Mouse (Mus musculus) heart, adult 2 months (tissue): Measurements from ENCODE around the gene Mgst3. TPM values are rescaled to one million over a fixed set of nuclear protein-coding genes. Genes with fewer than 3 reads are reported as not detected.

Experiments used
- DNase-seq, 2 experiments: peaks; one replicate each; pipeline ENCODE4 v3.0.0; 2021
- H3K27ac ChIP-seq: fragments of 200-600 bp; 2 replicates; pipeline ENCODE4 v1.8.1; 2022
- H3K27me3 ChIP-seq: fragments of 200-500 bp; 2 replicates; pipeline ENCODE4 v1.6.1; 2012; ENCODE audit warnings: mild to moderate bottlenecking, low read length, inconsistent platforms, mixed read lengths; ENCODE audit not compliant: control insufficient read depth, insufficient read depth
- H3K36me3 ChIP-seq: fragments of 200-500 bp; 2 replicates; pipeline ENCODE4 v1.6.1; 2012; ENCODE audit warnings: low read length, inconsistent platforms; ENCODE audit not compliant: control insufficient read depth, insufficient read depth
- H3K4me1 ChIP-seq: fragments of 200-500 bp; 2 replicates; pipeline ENCODE4 v1.6.1; 2011; ENCODE audit warnings: low read length; ENCODE audit not compliant: control insufficient read depth, insufficient read depth
- H3K4me3 ChIP-seq: fragments of 200-600 bp; 2 replicates; pipeline ENCODE4 v1.8.1; 2022
- H3K79me2 ChIP-seq: fragments of 200-500 bp; replicated peaks from 2 replicates; pipeline ENCODE4 v1.6.1; 2012; ENCODE audit warnings: mild to moderate bottlenecking, inconsistent platforms, low read length, moderate library complexity, mixed read lengths; ENCODE audit not compliant: control insufficient read depth, insufficient read depth
- H3K9ac ChIP-seq: fragments of 200-500 bp; 2 replicates; pipeline ENCODE4 v1.6.1; 2012; ENCODE audit warnings: low read depth, mild to moderate bottlenecking, control low read depth, inconsistent platforms, low read length, mixed read lengths
- CTCF ChIP-seq: fragments of 200-600 bp; IDR thresholded peaks from 2 replicates; pipeline ENCODE4 v1.8.1; 2022; ENCODE audit warnings: antibody characterized with exemption, mild to moderate bottlenecking, moderate library complexity
- EP300 ChIP-seq: fragments of 200-500 bp; IDR thresholded peaks from 2 replicates; pipeline ENCODE4 v1.6.1; 2011; ENCODE audit warnings: low read depth, low read length, control low read depth; ENCODE audit not compliant: insufficient read depth
- POLR2A ChIP-seq: fragments of 200-500 bp; IDR thresholded peaks from 2 replicates; pipeline ENCODE4 v1.6.1; 2011; ENCODE audit warnings: mild to moderate bottlenecking, low read depth, low read length, control low read depth; ENCODE audit not compliant: insufficient read depth
- WGBS: fragments of 180-500 bp; shearing (Covaris S2); methylation state at CpG from one replicate; pipeline ENCODE4 v1.1.7; 2018; 5-methylcytosine and 5-hydroxymethylcytosine counted together
- intact Hi-C: fragments of 180-260 bp; cut with DNase I; formaldehyde crosslinking; loops from one replicate; pipeline ENCODE4 v1.15.1; 2025
- polyA plus RNA-seq: library from polyadenylated mRNA; depleted of rRNA; stranded (reverse); fragments of >200 nt; gene quantifications from 2 replicates; pipeline ENCODE4 v1.2.3, GENCODE M21; 2012
- total RNA-seq, 2 experiments: library from RNA; stranded (reverse); gene quantifications; 2 replicates each; pipeline ENCODE4 v1.2.3; 2021

Gene Mgst3
- total and polyA plus RNA-seq, 3 experiments = 274 to 868 (median 351) TPM

GRCm38 (mm10) chr1:167382316-167382715 is 11.3 kb downstream of the Mgst3 start:
- Histone ChIP-seq H3K4me3 (no peak overlapping the region), H3K27ac (no peak overlapping the region), H3K27me3 (no peaks in the 10 kb centered on the region), H3K4me1 (peaks cover 15% of the 10 kb centered on the region), H3K79me2 (no peaks in the 10 kb centered on the region), H3K36me3 (no peaks in the 10 kb centered on the region; the same call in 1 of the 2 replicates), H3K9ac (no peak overlapping the region)
- 79% methylated on average over 7 of the region's 7 CpGs for WGBS
- intact Hi-C loops = no loop called here
- TF ChIP-seq POLR2A = no peak
- no peak for TF ChIP-seq CTCF
- no peak for TF ChIP-seq EP300
- no peak for DNase-seq

DNA sequence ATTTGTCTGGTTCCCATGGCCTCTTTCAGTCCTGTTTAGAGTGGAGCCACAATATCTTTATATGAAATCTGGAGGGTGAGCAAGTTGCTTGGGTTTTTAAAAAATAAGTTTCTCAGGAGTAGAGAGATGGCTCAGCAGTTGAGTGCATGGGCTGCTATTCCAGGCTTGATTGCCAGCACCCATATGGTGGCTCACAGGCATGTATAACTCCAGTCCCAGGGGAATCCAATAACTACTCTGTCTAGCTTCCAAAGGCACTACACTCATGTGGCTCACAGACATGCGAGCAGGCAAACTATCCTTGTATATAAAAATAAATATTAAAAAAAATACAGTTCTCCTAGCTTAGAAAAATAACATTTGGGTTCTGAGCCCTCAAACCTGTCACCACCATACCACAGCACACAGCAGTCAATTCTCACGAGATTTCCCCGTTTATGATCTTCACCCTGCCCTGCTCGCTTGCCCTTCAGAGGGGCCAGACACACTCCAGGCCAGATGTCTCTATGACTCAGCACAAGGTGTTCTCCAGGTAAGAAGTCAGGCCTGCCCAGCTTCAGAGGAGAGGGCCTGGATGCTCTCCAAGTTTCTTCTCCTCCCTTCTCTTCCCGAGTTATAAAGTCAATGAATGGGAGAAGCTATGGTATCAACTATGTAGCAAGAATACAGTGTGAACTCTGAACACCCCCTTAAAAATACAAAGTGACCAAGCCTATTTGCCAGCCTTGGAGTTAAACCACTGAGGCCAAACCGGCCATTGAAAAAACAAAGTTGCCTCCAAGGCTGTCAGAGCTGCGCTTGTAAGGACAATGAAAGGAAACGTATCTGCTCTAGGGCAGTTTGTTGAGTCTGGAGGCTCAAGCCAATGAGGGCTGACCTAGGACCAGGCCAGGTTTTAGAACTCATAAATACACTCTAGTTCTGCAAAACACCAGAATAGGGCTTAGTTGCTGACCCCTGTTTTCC is 12.3 kb downstream of the Mgst3 start:
- 51% methylated on average over 8 of the region's 8 CpGs for WGBS
- no peaks in the 10 kb centered on the region for H3K36me3 ChIP-seq
- H3K79me2 ChIP-seq = no peaks in the 10 kb centered on the region
- intact Hi-C loops = no loop called here
- H3K4me3 ChIP-seq = no peak overlapping the region
- TF ChIP-seq EP300 = no peak
- TF ChIP-seq CTCF = no peak
- no peak overlapping the region for H3K9ac ChIP-seq
- H3K27ac ChIP-seq = no peak overlapping the region; the same call in 1 of the 2 replicates
- no peaks in the 10 kb centered on the region for H3K27me3 ChIP-seq
- no peak for DNase-seq
- H3K4me1 ChIP-seq = peaks cover 15% of the 10 kb centered on the region

DNA sequence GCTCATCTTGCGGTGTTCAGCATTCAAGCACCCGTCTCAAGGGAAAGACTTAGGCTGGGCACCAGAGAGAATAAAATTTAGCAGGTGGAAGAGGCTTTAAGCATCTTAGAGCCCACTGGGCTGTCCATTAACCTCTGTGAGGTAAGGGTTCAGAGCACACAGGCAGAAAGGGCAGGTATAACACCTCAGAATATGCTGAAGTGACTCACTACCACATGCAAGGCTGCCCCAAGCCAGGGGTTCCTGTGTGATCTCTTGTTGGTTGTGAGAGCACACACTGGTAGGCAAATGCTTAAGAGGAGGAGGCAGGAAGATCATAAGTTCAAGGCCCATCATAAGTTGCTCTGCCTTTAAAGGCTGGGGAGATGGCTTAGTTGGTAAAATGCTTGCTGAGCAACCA is 13.4 kb downstream of the Mgst3 start:
- Histone ChIP-seq H3K36me3 (no peaks in the 10 kb centered on the region), H3K27ac (no peak overlapping the region), H3K4me1 (peaks cover 13% of the 10 kb centered on the region), H3K27me3 (no peaks in the 10 kb centered on the region), H3K9ac (no peak overlapping the region), H3K79me2 (no peaks in the 10 kb centered on the region), H3K4me3 (no peak overlapping the region)
- DNase-seq = no peak
- 73% methylated on average over 2 of the region's 2 CpGs for WGBS
- intact Hi-C loops = no loop called here
- TF ChIP-seq CTCF (no peak), EP300 (no peak), POLR2A (no peak)

- Histone ChIP-seq H3K36me3 (no peaks in the 10 kb centered on the region), H3K4me3 (no peak overlapping the region), H3K79me2 (no peaks in the 10 kb centered on the region), H3K27me3 (no peaks in the 10 kb centered on the region), H3K4me1 (peaks cover 11% of the 10 kb centered on the region), H3K9ac (no peak overlapping the region), H3K27ac (no peak overlapping the region)
- peak in 1 of 2 experiments; percentile 41 for DNase-seq
- 49% methylated on average over 5 of the region's 5 CpGs for WGBS
- intact Hi-C loops = no loop called here
- TF ChIP-seq CTCF (peak; percentile 33), POLR2A (no peak)
Observed at GRCm38 (mm10) chr1:167379751-167380150, 13.9 kb downstream of the Mgst3 start.

GRCm38 (mm10) chr1:167378019-167378418 is 15.6 kb downstream of the Mgst3 start:
- Histone ChIP-seq H3K9ac (no peak overlapping the region), H3K36me3 (no peaks in the 10 kb centered on the region), H3K27me3 (no peaks in the 10 kb centered on the region), H3K4me1 (peaks cover 11% of the 10 kb centered on the region), H3K4me3 (no peak overlapping the region), H3K79me2 (no peaks in the 10 kb centered on the region), H3K27ac (no peak overlapping the region)
- intact Hi-C loops = no loop called here
- WGBS = 63% methylated on average over 6 of the region's 6 CpGs
- DNase-seq = no peak
- TF ChIP-seq CTCF (no peak), EP300 (no peak), POLR2A (no peak)

- Histone ChIP-seq H3K4me3 (no peak overlapping the region), H3K4me1 (peaks cover 4% of the 10 kb centered on the region), H3K36me3 (no peaks in the 10 kb centered on the region), H3K9ac (no peak overlapping the region), H3K27ac (no peak overlapping the region), H3K27me3 (no peaks in the 10 kb centered on the region), H3K79me2 (no peaks in the 10 kb centered on the region)
- WGBS = 90% methylated on average over 2 of the region's 2 CpGs
- TF ChIP-seq POLR2A (no peak), EP300 (no peak), CTCF (no peak)
- intact Hi-C loops = no loop called here
- DNase-seq = no peak
Observed at GRCm38 (mm10) chr1:167374942-167375341, 18.7 kb downstream of the Mgst3 start.
